In the genomic region with DNA sequence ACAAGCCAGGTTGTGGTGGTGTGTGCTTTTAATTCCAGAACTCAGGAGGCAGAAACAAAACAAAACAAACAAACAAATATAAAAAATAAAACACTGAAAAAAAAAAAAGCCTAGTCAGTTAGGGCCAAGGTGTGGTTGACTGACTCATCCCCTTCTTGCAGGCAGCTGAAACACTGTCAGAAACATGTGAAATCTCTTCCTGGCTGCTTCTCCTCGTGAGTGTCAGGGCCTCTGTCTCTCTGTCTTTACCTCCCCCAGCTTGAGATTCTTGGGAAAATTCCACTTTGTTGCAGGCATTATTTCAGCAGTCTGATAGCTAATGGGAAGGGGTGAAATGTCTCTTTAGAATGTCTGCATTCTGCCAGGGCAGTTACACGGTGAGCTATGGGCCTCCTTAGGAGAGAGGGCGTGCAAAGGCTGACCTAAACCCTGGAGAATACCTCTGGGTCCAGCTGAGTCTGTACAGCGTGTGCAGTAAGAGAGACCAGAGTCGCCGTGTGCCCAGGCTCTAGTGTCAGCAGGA, we compare ENCODE assay signal across 8 mouse cellular contexts. TPM values are rescaled to one million over a fixed set of nuclear protein-coding genes. Genes with fewer than 3 reads are reported as not detected.
A peak's percentile ranks its signal among the peaks of the same experiment; 100 is the strongest.
DNase-seq lines count a peak whose midpoint lies in the region; ATAC-seq and TF ChIP-seq lines count a peak whose summit lies in the region.
"Had no signal": no experiment of that assay in that cellular context is flagged by ENCODE, and none has a peak within 500 bp of the region (broad histone marks: within the 10 kb centered on the region; RNA-seq: fewer than 3 reads in every experiment).

No protein-coding gene starts in this region.

- no peaks in the 10 kb centered on the region for H3K9me3 ChIP-seq in embryonic facial prominence, embryonic 13.5 days
- H3K9me3 ChIP-seq in intestine, embryonic 16.5 days (ENCODE audit: control insufficient read depth, low read length): no peaks in the 10 kb centered on the region

- peaks cover 34% of the 10 kb centered on the region for H3K4me1 ChIP-seq in embryonic facial prominence, embryonic 13.5 days
- peaks cover 17% of the 10 kb centered on the region for H3K4me1 ChIP-seq in intestine, embryonic 16.5 days (ENCODE audit: control insufficient read depth, insufficient read depth, low read length)
- peaks cover 10% of the 10 kb centered on the region for H3K4me1 ChIP-seq in olfactory bulb, adult 2 months (ENCODE audit: control insufficient read depth, insufficient read depth, low read length)

- peak; percentile 15 for DNase-seq in ovary, postnatal 14 days (ENCODE audit: low spot score)
- DNase-seq in ovary, postnatal 10 days (ENCODE audit: low spot score): no peak
- no peak for DNase-seq in layer of hippocampus, postnatal 36 days
- DNase-seq in embryo, embryonic 10 days (ENCODE audit: low spot score): no peak

- TF ChIP-seq POLR2A in olfactory bulb, adult 2 months (IDR thresholded peaks at IDR 0.05; ENCODE audit: insufficient read depth, low read depth, low read length): no peak

- 5% methylated on average over 6 of the region's 6 CpGs for WGBS in embryonic facial prominence, embryonic 13.5 days
- WGBS in intestine, embryonic 16.5 days: 7% methylated on average over 6 of the region's 6 CpGs
- 10% methylated on average over 6 of the region's 6 CpGs for WGBS in olfactory bulb, adult 2 months

- peak overlapping the region; percentile 37 for H3K4me3 ChIP-seq in embryonic facial prominence, embryonic 13.5 days
- peak overlapping the region; percentile 34 for H3K4me3 ChIP-seq in intestine, embryonic 16.5 days (ENCODE audit: low read length)
- peak overlapping the region; percentile 33 for H3K4me3 ChIP-seq in olfactory bulb, adult 2 months (ENCODE audit: insufficient read depth, low read depth, low read length)

- TF ChIP-seq CTCF in olfactory bulb, adult 2 months (IDR thresholded peaks at IDR 0.05; ENCODE audit: insufficient read depth, low read depth, low read length): no peak

- H3K36me3 ChIP-seq in embryonic facial prominence, embryonic 13.5 days: peaks cover 22% of the 10 kb centered on the region
- H3K36me3 ChIP-seq in intestine, embryonic 16.5 days (ENCODE audit: control insufficient read depth, insufficient read depth, low read length): no peaks in the 10 kb centered on the region

- H3K4me2 ChIP-seq in embryonic facial prominence, embryonic 13.5 days: peak overlapping the region; percentile 67
- peak overlapping the region; percentile 49 for H3K4me2 ChIP-seq in intestine, embryonic 16.5 days (ENCODE audit: low read depth, low read length)

- H3K27ac ChIP-seq in embryonic facial prominence, embryonic 13.5 days: peak overlapping the region; percentile 92
- H3K27ac ChIP-seq in intestine, embryonic 16.5 days (ENCODE audit: low read length): peak overlapping the region; percentile 80
- H3K27ac ChIP-seq in olfactory bulb, adult 2 months (ENCODE audit: insufficient read depth, low read depth, low read length): peak overlapping the region; percentile 61

- H3K27me3 ChIP-seq in embryonic facial prominence, embryonic 13.5 days: no peaks in the 10 kb centered on the region
- H3K27me3 ChIP-seq in intestine, embryonic 16.5 days (replicated peaks; ENCODE audit: control insufficient read depth, insufficient read depth, low read length): no peaks in the 10 kb centered on the region

- no peak for ATAC-seq in embryonic facial prominence, embryonic 13.5 days (ENCODE audit: insufficient number of reproducible peaks, insufficient read depth, low FRiP score, low TSS enrichment, low read depth)
- no peak for ATAC-seq in intestine, embryonic 16.5 days

- H3K9ac ChIP-seq in embryonic facial prominence, embryonic 13.5 days: peak overlapping the region; percentile 76
- H3K9ac ChIP-seq in intestine, embryonic 16.5 days (ENCODE audit: low read depth, low read length): peak overlapping the region; percentile 60

RNA-seq across cellular contexts. Expression of gene Ddb1, which starts 2.8 kb away (rescaled TPM):
- polyA plus RNA-seq in embryonic facial prominence, embryonic 13.5 days (2015; fragmentation: Nextera tagmentation; extraction: Ambion mirVana): 355 and 368 TPM in 2 replicates
- 268 and 271 TPM in 2 replicates for polyA plus RNA-seq in intestine, embryonic 16.5 days (2015; fragmentation: Nextera tagmentation; extraction: Ambion mirVana)
- 418 TPM in 1 of 2 replicates, not detected in the other for polyA plus RNA-seq in olfactory bulb, adult 2 months (2012; ENCODE audit: insufficient read depth, insufficient read length, low replicate concordance, missing spikeins)
- 100 to 1,000 TPM; 200 to 203 TPM for total RNA-seq in layer of hippocampus, postnatal 36 days (2021)

RNA-seq across cellular contexts. Expression of gene Tkfc, which starts 3.1 kb away (rescaled TPM):
- 16.3 and 17.0 TPM in 2 replicates for polyA plus RNA-seq in embryonic facial prominence, embryonic 13.5 days (2015; fragmentation: Nextera tagmentation; extraction: Ambion mirVana)
- 70.8 and 81.3 TPM in 2 replicates for polyA plus RNA-seq in intestine, embryonic 16.5 days (2015; fragmentation: Nextera tagmentation; extraction: Ambion mirVana)
- polyA plus RNA-seq in olfactory bulb, adult 2 months (2012; ENCODE audit: insufficient read depth, insufficient read length, low replicate concordance, missing spikeins): not detected in 2 replicates
- 10 to 100 TPM; 18.7 to 20.1 TPM for total RNA-seq in layer of hippocampus, postnatal 36 days (2021)

RNA-seq across cellular contexts. Expression of gene Tmem138, which starts 25.1 kb away (rescaled TPM):
- polyA plus RNA-seq in embryonic facial prominence, embryonic 13.5 days (2015; fragmentation: Nextera tagmentation; extraction: Ambion mirVana): 38.3 and 39.1 TPM in 2 replicates
- polyA plus RNA-seq in intestine, embryonic 16.5 days (2015; fragmentation: Nextera tagmentation; extraction: Ambion mirVana): 23.9 and 27.5 TPM in 2 replicates
- not detected in 2 replicates for polyA plus RNA-seq in olfactory bulb, adult 2 months (2012; ENCODE audit: insufficient read depth, insufficient read length, low replicate concordance, missing spikeins)
- total RNA-seq in layer of hippocampus, postnatal 36 days (2021): 10 to 100 TPM; 14.0 to 14.1 TPM

RNA-seq across cellular contexts. Expression of gene Cyb561a3, which starts 25.3 kb away (rescaled TPM):
- polyA plus RNA-seq in embryonic facial prominence, embryonic 13.5 days (2015; fragmentation: Nextera tagmentation; extraction: Ambion mirVana): 18.7 and 21.8 TPM in 2 replicates
- 22.5 and 23.0 TPM in 2 replicates for polyA plus RNA-seq in intestine, embryonic 16.5 days (2015; fragmentation: Nextera tagmentation; extraction: Ambion mirVana)
- not detected in 2 replicates for polyA plus RNA-seq in olfactory bulb, adult 2 months (2012; ENCODE audit: insufficient read depth, insufficient read length, low replicate concordance, missing spikeins)
- 10 to 100 TPM; 10.3 TPM for total RNA-seq in layer of hippocampus, postnatal 36 days (2021)

RNA-seq across cellular contexts. Expression of gene Vwce, which starts 31.7 kb away (rescaled TPM):
- polyA plus RNA-seq in embryonic facial prominence, embryonic 13.5 days (2015; fragmentation: Nextera tagmentation; extraction: Ambion mirVana): 3.1 and 3.8 TPM in 2 replicates
- 4.8 and 5.5 TPM in 2 replicates for polyA plus RNA-seq in intestine, embryonic 16.5 days (2015; fragmentation: Nextera tagmentation; extraction: Ambion mirVana)
- polyA plus RNA-seq in olfactory bulb, adult 2 months (2012; ENCODE audit: insufficient read depth, insufficient read length, low replicate concordance, missing spikeins): not detected in 2 replicates
- under 1 TPM; 0.30 to 0.32 TPM for total RNA-seq in layer of hippocampus, postnatal 36 days (2021)
- total RNA-seq: hematopoietic stem cell, adult 5-6 weeks had no signal

Comparison
In these comparisons a context has a peak if more than half of its experiments do, and no peak if none do; other contexts are left out.
1. RNA of gene Tkfc, which starts 3.1 kb away (polyA plus RNA-seq): 70.8 to 81.3 TPM in intestine, embryonic 16.5 days and 16.3 to 17.0 TPM in embryonic facial prominence, embryonic 13.5 days; not detected in olfactory bulb, adult 2 months; every median in the first group is over 10 times any median in the second.
2. RNA of gene Tmem138, which starts 25.1 kb away (polyA plus RNA-seq): 38.3 to 39.1 TPM in embryonic facial prominence, embryonic 13.5 days and 23.9 to 27.5 TPM in intestine, embryonic 16.5 days; not detected in olfactory bulb, adult 2 months; every median in the first group is over 10 times any median in the second.
3. Peak in every context shown above with its lines, with median percentiles within 50 percentile points of each other: H3K27ac ChIP-seq and H3K4me3 ChIP-seq.